Mouse (Mus musculus): ENCODE results near the gene Btnl4. TPM values are rescaled to one million over a fixed set of nuclear protein-coding genes. Genes with fewer than 3 reads are reported as not detected.

Btnl4 gene
- total RNA-seq, 4 experiments from 2014 or later: not detected

DNA sequence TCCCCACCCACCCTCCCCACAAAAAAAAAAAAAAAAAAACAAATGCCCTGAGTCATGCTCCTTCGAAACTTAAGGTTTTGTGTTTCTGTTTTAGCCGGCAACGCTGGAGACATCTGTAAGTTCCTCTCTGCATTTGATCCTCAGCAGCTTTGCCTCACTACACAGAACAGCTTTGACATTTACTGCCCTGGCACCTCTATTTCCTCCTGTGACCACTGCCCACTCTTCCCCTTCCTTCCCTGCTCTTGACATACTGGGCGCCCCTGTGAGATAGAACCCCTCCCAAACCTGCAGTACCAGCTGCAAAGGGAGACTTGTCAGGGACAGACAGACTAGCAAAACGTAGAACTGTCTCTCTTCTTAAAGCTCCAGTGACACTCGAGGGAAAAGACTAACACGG lies 39.5 kb downstream of the Btnl4 start:
- no peak for DNase-seq (ENCODE audit: low spot score in 2 of 2)

- no peak for DNase-seq (ENCODE audit: low spot score in 2 of 2)
Measured at GRCm38 (mm10) chr17:34437120-34437519, 40.0 kb downstream of the Btnl4 start.

GRCm38 (mm10) chr17:34427597-34427996 lies 49.5 kb downstream of the Btnl4 start:
- DNase-seq (ENCODE audit: low spot score in 2 of 2): peak in 1 of 2 experiments; percentile 18

DNA sequence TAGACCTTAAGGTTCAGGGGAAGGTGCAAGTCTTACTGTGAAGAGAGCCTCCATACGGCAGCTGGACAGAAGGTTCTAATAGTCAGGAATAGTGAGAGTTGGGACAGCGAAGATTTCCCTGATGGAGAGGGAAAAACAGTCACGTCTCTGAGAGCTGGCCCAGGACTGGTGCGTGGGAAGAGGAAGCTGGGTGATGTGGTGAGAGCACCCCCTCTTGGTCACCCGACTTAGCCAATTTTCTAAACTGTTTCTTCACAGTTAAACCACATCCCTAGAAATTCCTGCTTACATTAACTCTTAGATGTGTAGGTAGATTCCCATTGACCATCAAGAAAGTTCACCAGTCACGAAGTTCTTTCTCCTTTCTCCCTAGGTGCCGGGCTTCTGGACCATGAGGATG lies 57.1 kb downstream of the Btnl4 start:
- DNase-seq (ENCODE audit: low spot score in 2 of 2): no peak

Other genes with a start within 250 kb of the Btnl4 start
- 1 to 10 TPM in 2 of 4 experiments, under 1 TPM in 1, not detected in 1; 0.69 to 3.3 (median 1.8) TPM for gene H2-Ob, start 238.4 kb downstream of the Btnl4 start, total RNA-seq (2022)
- gene H2-Ab1, start 219.6 kb downstream of the Btnl4 start, total RNA-seq (2022): 10 to 100 TPM in 2 of 4 experiments, 1 to 10 TPM in 2; 1.1 to 31.1 (median 11.6) TPM
- gene H2-Aa, start 189.5 kb downstream of the Btnl4 start, total RNA-seq (2022): 10 to 100 TPM in 2 of 4 experiments, 1 to 10 TPM in 1, under 1 TPM in 1; 0.70 to 29.8 (median 13.8) TPM
- gene H2-Eb1, start 171.5 kb downstream of the Btnl4 start, total RNA-seq (2022): 10 to 100 TPM in 2 of 4 experiments, 1 to 10 TPM in 2; 1.9 to 25.1 (median 10.1) TPM
- gene H2-Eb2, start 151.7 kb downstream of the Btnl4 start, total RNA-seq (2022): not detected
- 1 to 10 TPM in 1 of 4 experiments, under 1 TPM in 3; 0.47 to 1.0 (median 0.73) TPM for gene Btnl2, start 122.5 kb downstream of the Btnl4 start, total RNA-seq (2022)
- gene Btnl1, start 100.2 kb downstream of the Btnl4 start, total RNA-seq (2022): not detected
- gene BC051142, start 78.5 kb downstream of the Btnl4 start, total RNA-seq (2022): 1 to 10 TPM; 3.5 to 6.1 (median 4.5) TPM
- not detected for gene Btnl6, start 40.0 kb upstream of the Btnl4 start, total RNA-seq (2022)
- gene Notch4, start 87.0 kb upstream of the Btnl4 start, total RNA-seq (2022): 10 to 100 TPM; 10.3 to 13.5 (median 11.3) TPM
- gene Gpsm3, start 112.5 kb upstream of the Btnl4 start, total RNA-seq (2022): 1 to 10 TPM in 3 of 4 experiments, under 1 TPM in 1; 0.61 to 9.8 (median 5.5) TPM
- 10 to 100 TPM; 54.3 to 76.6 (median 66.8) TPM for gene Pbx2, start 113.9 kb upstream of the Btnl4 start, total RNA-seq (2022)
- 1 to 10 TPM in 1 of 4 experiments, under 1 TPM in 3; 0.51 to 1.5 (median 0.88) TPM for gene Ager, start 120.5 kb upstream of the Btnl4 start, total RNA-seq (2022)
- gene Rnf5, start 126.4 kb upstream of the Btnl4 start, total RNA-seq (2022): 10 to 100 TPM; 74.7 to 84.0 (median 76.3) TPM
- 100 to 1,000 TPM; 138 to 163 (median 151) TPM for gene Agpat1, start 126.9 kb upstream of the Btnl4 start, total RNA-seq (2022)
- 1 to 10 TPM; 1.4 to 3.3 (median 2.4) TPM for gene Egfl8, start 138.7 kb upstream of the Btnl4 start, total RNA-seq (2022)
- gene Ppt2, start 151.2 kb upstream of the Btnl4 start, total RNA-seq (2022): 10 to 100 TPM; 40.2 to 53.2 (median 46.0) TPM
- 100 to 1,000 TPM; 211 to 266 (median 228) TPM for gene Prrt1, start 152.2 kb upstream of the Btnl4 start, total RNA-seq (2022)
- 10 to 100 TPM; 12.5 to 18.5 (median 15.2) TPM for gene Fkbpl, start 167.4 kb upstream of the Btnl4 start, total RNA-seq (2022)
- gene Atf6b, start 169.8 kb upstream of the Btnl4 start, total RNA-seq (2022): 10 to 100 TPM; 74.1 to 82.9 (median 79.8) TPM
- 10 to 100 TPM; 10.6 to 13.3 (median 11.4) TPM for gene Tnxb, start 193.2 kb upstream of the Btnl4 start, total RNA-seq (2022)